Mouse (Mus musculus) intestine, embryonic 16.5 days (tissue): Measurements from ENCODE around the gene Sdccag8. TPM values are rescaled to one million over a fixed set of nuclear protein-coding genes. Genes with fewer than 3 reads are reported as not detected.

Experiments
- ATAC-seq: fragments of 200-750 bp; cut with Nextera tagmentation; 2 replicates; pipeline ENCODE4 v1.8.0; 2017; ENCODE audit warnings: moderate TSS enrichment, moderate library complexity
- H3K27ac ChIP-seq: fragments of 300-500 bp; sonication (generic); 2 replicates; pipeline ENCODE4 v1.5.1; 2014; ENCODE audit warnings: mild to moderate bottlenecking, low read length
- H3K27me3 ChIP-seq: fragments of 300-500 bp; sonication (generic); replicated peaks from 2 replicates; pipeline ENCODE4 v1.6.1; 2014; ENCODE audit warnings: low read length, control low read depth, mixed read lengths; ENCODE audit not compliant: control insufficient read depth, insufficient read depth
- H3K36me3 ChIP-seq: fragments of 300-500 bp; sonication (generic); 2 replicates; pipeline ENCODE4 v1.6.1; 2014; ENCODE audit warnings: low read length, control low read depth; ENCODE audit not compliant: control insufficient read depth, insufficient read depth
- H3K4me1 ChIP-seq: fragments of 300-500 bp; sonication (generic); 2 replicates; pipeline ENCODE4 v1.6.1; 2014; ENCODE audit warnings: low read length, control low read depth, mixed read lengths; ENCODE audit not compliant: control insufficient read depth, insufficient read depth
- H3K4me2 ChIP-seq: fragments of 300-500 bp; sonication (generic); 2 replicates; pipeline ENCODE4 v1.6.1; 2014; ENCODE audit warnings: low read depth, low read length, control low read depth
- H3K4me3 ChIP-seq: fragments of 300-500 bp; sonication (generic); 2 replicates; pipeline ENCODE4 v1.5.1; 2014; ENCODE audit warnings: mild to moderate bottlenecking, low read length
- H3K9ac ChIP-seq: fragments of 300-500 bp; sonication (generic); 2 replicates; pipeline ENCODE4 v1.6.1; 2014; ENCODE audit warnings: low read depth, low read length
- H3K9me3 ChIP-seq: fragments of 300-500 bp; sonication (generic); 2 replicates; pipeline ENCODE4 v1.6.1; 2016; ENCODE audit warnings: low read length, control low read depth; ENCODE audit not compliant: control insufficient read depth
- WGBS: fragments of 180-500 bp; shearing (Covaris S2); extraction: QIAGEN DNeasy Blood & Tissue Kit; methylation state at CpG from one replicate; pipeline ENCODE4 v1.1.7; 2014; 5-methylcytosine and 5-hydroxymethylcytosine counted together
- polyA plus RNA-seq: library from polyadenylated mRNA; unstranded; fragments of >200 nt; fragmentation: Nextera tagmentation; extraction: Ambion mirVana; gene quantifications from 2 replicates; pipeline ENCODE4 v1.2.1, GENCODE M21; 2015

The Sdccag8 gene
- 30.3 and 33.3 TPM in 2 replicates for polyA plus RNA-seq

- H3K9ac ChIP-seq: peak within 1 kb of the TSS; percentile 73
- ATAC-seq: peak; percentile 97
- no peaks in the 10 kb centered on the region for H3K27me3 ChIP-seq
- WGBS: 0% methylated on average over 25 of the region's 25 CpGs
- no peaks in the 10 kb centered on the region for H3K36me3 ChIP-seq
- H3K4me3 ChIP-seq: peak within 1 kb of the TSS; percentile 82
- peak within 1 kb of the TSS; percentile 95 for H3K27ac ChIP-seq
- peak within 1 kb of the TSS; percentile 59 for H3K4me2 ChIP-seq
- peaks cover 12% of the 10 kb centered on the region for H3K4me1 ChIP-seq
- H3K9me3 ChIP-seq: no peaks in the 10 kb centered on the region
These were observed at the start of gene Sdccag8 for GRCm38 (mm10) chr1:176814591-176815062. TSS of gene Sdccag8 (plus strand) at chr1:176814660.

- no peaks in the 10 kb centered on the region for H3K36me3 ChIP-seq
- WGBS: 79% methylated on average over 4 of the region's 4 CpGs
- no peak overlapping the region for H3K4me3 ChIP-seq
- H3K4me1 ChIP-seq: no peaks in the 10 kb centered on the region
- no peak overlapping the region for H3K27ac ChIP-seq
- ATAC-seq: no peak
- H3K9me3 ChIP-seq: no peaks in the 10 kb centered on the region
- H3K27me3 ChIP-seq: no peaks in the 10 kb centered on the region
- H3K4me2 ChIP-seq: no peak overlapping the region
- no peak overlapping the region for H3K9ac ChIP-seq
These were observed 39.9 kb upstream of the Sdccag8 start for GRCm38 (mm10) chr1:176774533-176774932.

- ATAC-seq: no peak
- Histone ChIP-seq H3K27ac (no peak overlapping the region), H3K4me2 (no peak overlapping the region), H3K4me1 (no peaks in the 10 kb centered on the region), H3K4me3 (no peak overlapping the region), H3K9ac (no peak overlapping the region), H3K27me3 (no peaks in the 10 kb centered on the region), H3K36me3 (no peaks in the 10 kb centered on the region), H3K9me3 (no peaks in the 10 kb centered on the region)
- 79% methylated on average over 7 of the region's 7 CpGs for WGBS
These were observed 25.1 kb upstream of the Sdccag8 start for GRCm38 (mm10) chr1:176789326-176789725.

- WGBS: 91% methylated on average over 1 of the region's 1 CpGs
- Histone ChIP-seq H3K9me3 (no peaks in the 10 kb centered on the region), H3K27ac (no peak overlapping the region)
These were observed 22.3 kb upstream of the Sdccag8 start for GRCm38 (mm10) chr1:176792175-176792574.

DNA sequence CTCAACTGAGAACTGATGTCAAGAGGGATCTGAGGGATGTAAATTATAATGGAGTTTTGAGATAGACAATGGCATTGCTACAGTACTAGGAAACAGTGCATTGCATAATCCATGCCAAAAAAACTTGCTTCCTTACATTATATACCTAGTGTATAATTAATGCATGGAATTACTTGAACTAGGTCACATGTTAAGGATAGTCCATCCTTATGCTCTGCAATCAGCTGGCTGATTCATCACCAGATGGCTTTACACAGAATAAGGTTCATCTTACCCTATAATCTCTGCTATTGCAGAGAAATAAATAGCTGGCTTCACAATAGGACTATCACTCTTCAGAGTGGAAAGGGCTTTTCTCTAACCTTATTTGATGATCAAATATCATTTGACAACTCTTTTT lies 15.8 kb upstream of the Sdccag8 start:
- no peaks in the 10 kb centered on the region for H3K4me1 ChIP-seq
- no peak overlapping the region for H3K9ac ChIP-seq
- ATAC-seq: no peak

More at GRCm38 (mm10) chr1:176792175-176792574, 22.3 kb upstream of the Sdccag8 start:
- no peak for ATAC-seq
- Histone ChIP-seq H3K4me2 (no peak overlapping the region), H3K9ac (no peak overlapping the region), H3K27me3 (no peaks in the 10 kb centered on the region), H3K4me1 (no peaks in the 10 kb centered on the region), H3K4me3 (no peak overlapping the region), H3K36me3 (no peaks in the 10 kb centered on the region)

GRCm38 (mm10) chr1:176800728-176801365 lies 13.6 kb upstream of the Sdccag8 start:
- 23% methylated on average over 2 of the region's 2 CpGs for WGBS
- Histone ChIP-seq H3K9me3 (no peaks in the 10 kb centered on the region), H3K4me2 (no peak overlapping the region), H3K27ac (no peak overlapping the region), H3K27me3 (no peaks in the 10 kb centered on the region), H3K4me1 (no peaks in the 10 kb centered on the region), H3K4me3 (no peak overlapping the region), H3K36me3 (no peaks in the 10 kb centered on the region), H3K9ac (no peak overlapping the region)
- peak; percentile 75 for ATAC-seq

More for the DNA sequence above, 15.8 kb upstream of the Sdccag8 start:
- Histone ChIP-seq H3K9me3 (no peaks in the 10 kb centered on the region), H3K27me3 (no peaks in the 10 kb centered on the region), H3K4me2 (no peak overlapping the region), H3K36me3 (no peaks in the 10 kb centered on the region), H3K4me3 (no peak overlapping the region), H3K27ac (no peak overlapping the region)

- H3K27me3 ChIP-seq: no peaks in the 10 kb centered on the region
- no peak overlapping the region for H3K27ac ChIP-seq
- no peak overlapping the region for H3K4me3 ChIP-seq
- no peaks in the 10 kb centered on the region for H3K36me3 ChIP-seq
- H3K4me2 ChIP-seq: no peak overlapping the region
- no peak overlapping the region for H3K9ac ChIP-seq
- H3K9me3 ChIP-seq: no peaks in the 10 kb centered on the region
- H3K4me1 ChIP-seq: no peaks in the 10 kb centered on the region
- ATAC-seq: no peak
These were observed 4.3 kb upstream of the Sdccag8 start for GRCm38 (mm10) chr1:176810161-176810560.

DNA sequence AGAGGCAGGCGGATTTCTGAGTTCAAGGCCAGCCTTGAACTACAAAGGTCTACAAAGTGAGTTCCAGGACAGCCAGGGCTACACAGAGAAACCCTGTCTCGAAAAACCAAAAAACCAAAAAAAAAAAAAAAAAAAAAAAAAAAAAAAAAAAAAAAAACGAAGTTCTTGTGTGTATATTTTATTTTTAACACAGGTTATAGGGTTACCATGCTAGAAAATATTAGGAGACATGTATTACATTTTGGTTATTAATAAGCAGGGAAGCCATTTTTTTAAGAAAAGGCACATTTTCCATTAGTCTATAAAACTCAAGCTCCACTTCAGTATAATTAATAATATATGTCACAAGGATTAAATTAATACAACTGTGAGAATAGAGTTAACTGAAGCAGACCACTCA lies 2.6 kb upstream of the Sdccag8 start:
- Histone ChIP-seq H3K36me3 (no peaks in the 10 kb centered on the region), H3K9me3 (no peaks in the 10 kb centered on the region), H3K4me3 (no peak overlapping the region), H3K27ac (no peak overlapping the region), H3K4me2 (peak overlapping the region; percentile 54), H3K27me3 (no peaks in the 10 kb centered on the region), H3K9ac (no peak overlapping the region), H3K4me1 (no peaks in the 10 kb centered on the region)
- WGBS: 69% methylated on average over 3 of the region's 3 CpGs
- no peak for ATAC-seq

DNA sequence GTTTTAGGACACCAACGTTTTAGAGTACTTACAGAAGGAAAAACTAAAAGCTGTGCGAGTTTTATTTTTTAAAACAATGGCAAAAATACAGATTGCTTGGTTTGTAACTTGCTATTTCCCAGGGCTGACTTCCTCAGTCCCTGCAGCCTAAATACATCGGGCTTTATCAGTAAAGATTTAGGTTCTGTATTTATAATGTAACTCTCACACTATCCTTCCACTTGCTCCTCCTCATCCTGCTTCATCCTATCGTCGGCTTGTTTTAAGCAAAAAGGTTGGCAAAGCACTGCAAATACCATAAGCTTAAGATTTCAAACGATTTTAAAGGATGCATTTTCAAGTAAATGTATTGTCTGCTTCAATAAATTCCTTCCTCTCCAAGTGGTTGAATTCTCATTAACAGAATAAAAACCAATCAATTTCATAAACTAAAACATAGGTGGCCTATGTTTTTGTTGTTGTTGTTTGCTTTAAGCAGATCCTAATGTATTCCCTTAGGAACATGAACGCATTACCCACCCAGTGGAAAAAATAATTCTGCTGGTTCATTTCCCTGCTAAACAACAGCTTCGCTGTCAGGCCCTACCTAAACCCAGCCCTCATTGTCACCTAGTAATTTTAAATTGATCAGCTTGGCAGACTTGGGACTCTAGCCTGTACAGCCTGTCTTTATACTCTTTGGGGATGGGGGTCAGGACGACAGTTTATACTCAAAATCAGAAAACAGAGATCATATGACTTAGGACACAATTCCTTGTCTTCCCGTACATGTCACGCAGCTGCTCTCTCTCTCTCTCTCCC lies 1.8 kb upstream of the Sdccag8 start:
- Histone ChIP-seq H3K27me3 (no peaks in the 10 kb centered on the region), H3K9ac (peak overlapping the region; percentile 73), H3K4me1 (no peaks in the 10 kb centered on the region), H3K36me3 (no peaks in the 10 kb centered on the region), H3K9me3 (no peaks in the 10 kb centered on the region), H3K4me2 (peak overlapping the region; percentile 54), H3K27ac (peak overlapping the region; percentile 95), H3K4me3 (peak overlapping the region; percentile 82)
- 19% methylated on average over 11 of the region's 11 CpGs for WGBS
- no peak for ATAC-seq
